Mouse (Mus musculus) neural tube, embryonic 14.5 days (tissue): Measurements from ENCODE around the gene Cnot6. TPM values are rescaled to one million over a fixed set of nuclear protein-coding genes. Genes with fewer than 3 reads are reported as not detected.

ENCODE experiments used
- ATAC-seq: fragments of 200-750 bp; cut with Nextera tagmentation; 2 replicates; pipeline ENCODE4 v1.8.0; 2017; ENCODE audit warnings: low read depth, mild to moderate bottlenecking, moderate TSS enrichment, moderate library complexity
- H3K27ac ChIP-seq: fragments of 300-500 bp; sonication (generic); 2 replicates; pipeline ENCODE4 v1.5.1; 2014; ENCODE audit warnings: low read depth, mild to moderate bottlenecking, control low read depth, low read length, moderate library complexity, mixed read lengths
- H3K27me3 ChIP-seq: fragments of 300-500 bp; sonication (generic); 2 replicates; pipeline ENCODE4 v1.6.1; 2014; ENCODE audit warnings: low read length; ENCODE audit not compliant: control insufficient read depth, insufficient read depth
- H3K36me3 ChIP-seq: fragments of 300-500 bp; sonication (generic); 2 replicates; pipeline ENCODE4 v1.6.1; 2014; ENCODE audit warnings: low read length, mixed read lengths; ENCODE audit not compliant: control insufficient read depth, insufficient read depth
- H3K4me1 ChIP-seq: fragments of 300-500 bp; sonication (generic); 2 replicates; pipeline ENCODE4 v1.6.1; 2014; ENCODE audit warnings: low read length; ENCODE audit not compliant: control insufficient read depth, insufficient read depth
- H3K4me2 ChIP-seq: fragments of 300-500 bp; sonication (generic); 2 replicates; pipeline ENCODE4 v1.6.1; 2014; ENCODE audit warnings: mild to moderate bottlenecking, low read depth, low read length, control low read depth
- H3K4me3 ChIP-seq: fragments of 300-500 bp; sonication (generic); 2 replicates; pipeline ENCODE4 v1.5.1; 2014; ENCODE audit warnings: low read depth, low read length, control low read depth, mixed read lengths
- H3K9ac ChIP-seq: fragments of 300-500 bp; sonication (generic); replicated peaks from 2 replicates; pipeline ENCODE4 v1.6.1; 2014; ENCODE audit warnings: low read depth, mild to moderate bottlenecking, control low read depth, low read length, mixed read lengths
- H3K9me3 ChIP-seq: fragments of 300-500 bp; sonication (generic); 2 replicates; pipeline ENCODE4 v1.6.1; 2016; ENCODE audit warnings: low read length; ENCODE audit not compliant: control insufficient read depth
- WGBS: fragments of 180-500 bp; shearing (Covaris S2); extraction: QIAGEN DNeasy Blood & Tissue Kit; methylation state at CpG from one replicate; pipeline ENCODE4 v1.1.7; 2014; 5-methylcytosine and 5-hydroxymethylcytosine counted together
- polyA plus RNA-seq: library from polyadenylated mRNA; unstranded; fragments of >200 nt; fragmentation: Nextera tagmentation; extraction: Ambion mirVana; gene quantifications from 2 replicates; pipeline ENCODE4 v1.2.1, GENCODE M21; 2014

The Cnot6 gene
- 38.6 and 45.7 TPM in 2 replicates for polyA plus RNA-seq

DNA sequence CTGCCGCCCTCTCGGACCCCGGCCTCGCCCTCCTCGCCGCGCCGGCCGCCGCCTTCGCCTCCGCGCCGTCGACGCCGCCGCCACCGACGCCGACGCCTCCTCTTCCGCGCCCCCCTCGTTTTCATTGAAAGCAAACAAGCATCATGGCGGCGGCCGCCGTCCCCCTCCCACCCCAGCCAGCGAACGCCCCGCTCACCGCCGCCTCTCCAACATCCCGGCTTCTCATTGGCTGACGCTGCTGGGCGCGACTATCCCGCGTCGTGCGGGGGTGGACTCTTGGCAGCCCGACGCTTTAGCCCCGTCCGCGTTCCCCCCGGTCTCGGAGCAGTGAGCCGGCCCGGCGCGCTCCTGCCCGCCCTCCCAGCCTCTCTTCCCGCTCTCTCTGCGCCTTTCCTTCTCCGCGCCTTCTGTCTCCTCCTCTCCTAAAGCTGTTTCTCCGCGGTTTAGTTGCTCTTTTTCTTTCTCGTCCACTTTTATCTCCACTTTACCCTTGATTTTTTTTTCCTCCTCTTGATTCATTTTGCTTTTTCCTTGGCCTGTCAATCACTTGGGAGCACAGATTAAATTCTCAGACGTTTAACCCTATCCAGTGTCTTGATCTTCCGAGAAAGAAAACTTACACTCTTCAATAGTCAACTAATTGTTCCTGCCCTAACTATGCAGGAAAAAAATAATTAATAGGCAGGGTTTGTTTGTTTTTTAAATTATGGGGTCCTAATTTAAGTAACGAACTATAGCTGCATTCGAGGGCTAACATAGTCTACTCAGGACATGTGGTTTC, at the start of gene Cnot6:
TSS of gene Cnot6 (minus strand) at position 169 of the 781 bp plus-strand sequence.
- H3K9ac ChIP-seq: peak within 1 kb of the TSS; percentile 97
- H3K27me3 ChIP-seq: peaks cover 4% of the 10 kb centered on the region; the same call in 1 of the 2 replicates
- peak within 1 kb of the TSS; percentile 95 for H3K27ac ChIP-seq
- H3K4me3 ChIP-seq: peak within 1 kb of the TSS; percentile 96
- ATAC-seq: peak; percentile 98
- H3K4me2 ChIP-seq: peak within 1 kb of the TSS; percentile 83
- H3K4me1 ChIP-seq: peaks cover 20% of the 10 kb centered on the region
- no peaks in the 10 kb centered on the region for H3K36me3 ChIP-seq
- H3K9me3 ChIP-seq: no peaks in the 10 kb centered on the region
- 1% methylated on average over 55 of the region's 65 CpGs for WGBS

DNA sequence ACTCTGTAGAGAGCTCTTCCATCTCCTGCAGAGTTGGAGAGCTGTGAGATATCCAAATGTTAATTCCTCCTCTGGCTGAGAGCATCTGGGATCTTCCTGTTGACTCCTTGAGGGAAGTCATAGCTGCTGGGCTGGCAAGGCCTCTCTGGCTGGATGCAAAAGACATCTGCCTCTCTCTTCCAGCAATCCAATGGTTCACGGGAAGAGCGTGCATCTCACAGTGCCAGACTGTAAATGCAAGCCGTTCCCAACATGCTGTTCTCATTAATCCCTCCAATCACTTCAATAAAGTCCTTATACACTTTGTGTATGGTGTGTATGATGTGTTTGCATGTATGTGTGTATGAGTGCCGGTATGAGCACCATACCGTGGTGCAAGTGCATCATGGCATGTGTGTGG, 48.6 kb upstream of the Cnot6 start:
- Histone ChIP-seq H3K4me3 (no peak overlapping the region), H3K36me3 (no peaks in the 10 kb centered on the region), H3K27ac (no peak overlapping the region), H3K9ac (no peak overlapping the region), H3K9me3 (no peaks in the 10 kb centered on the region), H3K4me2 (no peak overlapping the region), H3K4me1 (no peaks in the 10 kb centered on the region), H3K27me3 (no peaks in the 10 kb centered on the region)
- 82% methylated on average over 5 of the region's 5 CpGs for WGBS
- no peak for ATAC-seq

DNA sequence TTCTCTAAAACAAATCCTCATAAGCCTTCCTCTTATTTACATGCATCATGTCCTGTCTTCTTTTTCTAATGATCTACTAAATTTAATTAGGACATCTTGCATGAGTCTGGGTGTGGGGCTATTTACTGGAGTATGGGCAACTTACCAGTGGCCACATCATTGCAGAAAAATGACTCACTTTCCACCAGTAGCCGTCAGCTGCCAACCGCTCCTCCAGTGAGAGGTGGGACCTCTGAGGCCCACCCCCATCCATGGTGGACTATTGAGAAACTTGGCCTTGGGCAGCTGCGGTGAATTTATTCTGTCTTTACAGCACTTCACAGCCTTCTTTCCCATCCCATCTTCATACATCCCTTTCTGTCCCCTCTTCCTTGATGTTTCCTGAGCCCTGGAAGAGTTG, 45.6 kb upstream of the Cnot6 start:
- H3K9me3 ChIP-seq: no peaks in the 10 kb centered on the region
- H3K4me1 ChIP-seq: no peaks in the 10 kb centered on the region
- 90% methylated on average over 3 of the region's 3 CpGs for whole genome bisulfite sequencing
- no peak overlapping the region for H3K4me3 ChIP-seq
- H3K27ac ChIP-seq: no peak overlapping the region
- no peak overlapping the region for H3K4me2 ChIP-seq
- no peaks in the 10 kb centered on the region for H3K27me3 ChIP-seq
- no peak for ATAC-seq
- no peak overlapping the region for H3K9ac ChIP-seq
- H3K36me3 ChIP-seq: no peaks in the 10 kb centered on the region

DNA sequence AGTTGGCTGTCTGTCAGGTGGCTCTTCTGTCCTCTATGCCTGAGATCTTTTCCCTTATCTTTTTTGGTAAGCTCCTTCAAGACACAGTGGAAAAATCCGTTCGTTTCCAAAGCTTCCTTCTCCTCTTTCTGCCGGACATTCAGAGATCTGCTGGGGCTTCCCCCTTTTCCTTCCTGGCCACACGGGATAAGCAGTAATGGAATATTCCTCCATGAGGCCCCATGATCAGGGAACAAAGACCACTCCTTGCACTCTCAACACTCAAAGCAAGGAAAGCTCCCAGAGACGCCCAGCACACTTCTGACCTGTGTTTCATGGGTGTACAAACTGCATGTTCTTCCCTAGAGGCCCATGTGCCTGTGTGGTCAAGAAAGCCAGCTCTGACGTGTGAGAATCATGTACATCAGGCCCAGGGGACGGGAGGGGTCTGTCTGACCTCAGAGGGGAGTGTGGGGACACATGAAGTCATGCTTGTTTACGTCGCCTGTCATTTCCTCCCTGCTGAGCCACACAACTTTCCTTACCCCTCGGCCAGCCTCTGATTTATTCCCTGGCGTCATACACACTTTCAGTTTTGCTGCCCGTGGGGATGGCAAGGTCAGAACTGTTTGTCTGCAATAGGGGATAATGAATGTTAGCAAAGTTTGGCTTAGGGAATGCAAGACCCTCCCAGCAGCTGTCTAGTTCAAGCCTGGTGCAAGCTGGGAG, 42.6 kb upstream of the Cnot6 start:
- H3K27ac ChIP-seq: no peak overlapping the region
- no peak for ATAC-seq
- no peak overlapping the region for H3K4me2 ChIP-seq
- WGBS: 51% methylated on average over 12 of the region's 12 CpGs
- H3K9ac ChIP-seq: no peak overlapping the region
- H3K27me3 ChIP-seq: no peaks in the 10 kb centered on the region
- H3K4me1 ChIP-seq: no peaks in the 10 kb centered on the region
- no peaks in the 10 kb centered on the region for H3K36me3 ChIP-seq
- no peak overlapping the region for H3K4me3 ChIP-seq
- H3K9me3 ChIP-seq: no peaks in the 10 kb centered on the region

DNA sequence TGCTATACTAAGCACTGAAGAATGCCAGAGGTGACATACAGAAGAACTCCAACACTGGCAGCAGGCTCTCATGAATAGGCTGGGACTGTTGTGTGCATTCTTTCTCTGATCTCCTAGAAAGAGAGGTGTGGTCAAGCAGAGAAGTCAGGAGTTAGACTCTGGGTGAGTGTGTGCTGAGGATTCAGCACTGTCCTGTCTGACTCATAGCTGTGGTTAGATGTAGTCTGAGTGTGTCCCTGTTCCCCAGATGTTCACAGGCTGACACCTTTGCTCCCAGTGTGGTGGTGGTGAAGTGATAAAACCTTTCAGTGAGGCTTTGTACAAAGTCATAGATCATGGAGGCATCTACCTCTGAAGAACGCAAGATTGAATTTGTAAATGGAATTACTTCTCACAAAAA, 34.2 kb upstream of the Cnot6 start:
- Histone ChIP-seq H3K4me3 (no peak overlapping the region), H3K4me2 (no peak overlapping the region), H3K4me1 (no peaks in the 10 kb centered on the region), H3K9ac (no peak overlapping the region), H3K9me3 (peaks cover 4% of the 10 kb centered on the region; the same call in 1 of the 2 replicates), H3K36me3 (no peaks in the 10 kb centered on the region), H3K27ac (no peak overlapping the region), H3K27me3 (no peaks in the 10 kb centered on the region)
- 93% methylated on average over 1 of the region's 1 CpGs for WGBS
- ATAC-seq: no peak

DNA sequence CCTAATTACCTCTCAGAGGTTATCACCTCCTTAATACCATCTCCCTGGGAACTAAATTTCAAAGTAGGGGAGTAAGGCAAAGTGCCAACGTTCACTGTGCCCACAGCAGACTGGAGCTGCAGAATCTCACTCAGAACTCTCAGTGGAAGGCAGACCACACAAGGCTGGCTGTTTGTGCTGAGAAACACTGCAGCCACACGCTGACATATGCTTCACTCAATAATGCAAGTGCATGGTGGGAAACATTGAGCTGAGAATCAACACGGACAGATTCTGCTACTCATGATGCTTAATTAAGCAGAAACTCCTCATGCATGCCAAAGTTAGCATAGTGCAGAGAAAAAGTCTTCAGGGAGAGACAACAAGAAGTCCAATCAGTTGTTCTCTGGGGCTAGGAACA, 33.3 kb upstream of the Cnot6 start:
- WGBS: 78% methylated on average over 3 of the region's 3 CpGs
- Histone ChIP-seq H3K9ac (no peak overlapping the region), H3K9me3 (peaks cover 4% of the 10 kb centered on the region; the same call in 1 of the 2 replicates), H3K27ac (no peak overlapping the region), H3K4me2 (no peak overlapping the region), H3K4me1 (no peaks in the 10 kb centered on the region), H3K4me3 (no peak overlapping the region), H3K36me3 (no peaks in the 10 kb centered on the region), H3K27me3 (no peaks in the 10 kb centered on the region)
- no peak for ATAC-seq

DNA sequence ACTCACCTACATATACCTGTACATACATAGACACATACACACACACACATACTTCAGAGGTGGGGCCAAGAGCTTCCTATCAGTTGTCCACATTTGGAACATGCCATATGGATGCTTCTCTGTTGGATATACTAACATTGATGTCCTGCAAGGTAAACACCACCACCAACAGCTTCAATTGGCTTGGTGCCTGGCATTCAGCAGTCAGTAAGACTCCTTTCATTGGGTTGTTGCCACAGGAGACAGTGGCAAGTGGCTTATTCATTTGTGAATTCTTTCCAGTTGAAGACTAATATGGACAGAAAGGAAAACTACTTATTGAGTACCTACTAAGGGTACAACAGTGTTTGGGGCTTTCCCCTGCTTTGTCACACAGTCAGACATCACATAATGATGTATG, 32.5 kb upstream of the Cnot6 start:
- Histone ChIP-seq H3K36me3 (no peaks in the 10 kb centered on the region), H3K9me3 (peaks cover 4% of the 10 kb centered on the region; the same call in 1 of the 2 replicates), H3K4me2 (no peak overlapping the region), H3K27ac (no peak overlapping the region), H3K4me1 (no peaks in the 10 kb centered on the region), H3K27me3 (no peaks in the 10 kb centered on the region), H3K9ac (no peak overlapping the region), H3K4me3 (no peak overlapping the region)
- no peak for ATAC-seq

DNA sequence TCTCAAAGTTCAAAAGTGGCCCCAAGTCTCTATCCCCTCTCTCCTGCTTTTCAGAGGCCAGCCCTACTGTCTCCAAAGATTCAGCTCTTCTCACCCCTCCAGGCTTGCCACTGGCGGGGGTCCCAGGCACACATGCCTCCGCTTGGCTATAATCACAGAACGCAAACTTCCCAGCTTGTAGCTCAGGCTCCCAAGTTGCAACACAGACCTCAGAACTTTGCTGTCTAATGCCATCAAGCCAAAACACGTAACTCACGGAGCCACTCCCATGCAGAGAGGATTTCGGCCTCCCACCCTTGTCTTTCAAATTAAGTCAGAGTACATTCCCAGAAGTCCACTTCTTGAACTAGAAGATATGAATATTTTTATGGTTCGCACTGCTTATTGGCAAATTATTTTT, 31.1 kb upstream of the Cnot6 start:
- Histone ChIP-seq H3K9ac (no peak overlapping the region), H3K9me3 (no peaks in the 10 kb centered on the region), H3K4me1 (no peaks in the 10 kb centered on the region), H3K4me3 (no peak overlapping the region), H3K27ac (no peak overlapping the region), H3K27me3 (no peaks in the 10 kb centered on the region), H3K4me2 (no peak overlapping the region), H3K36me3 (no peaks in the 10 kb centered on the region)
- WGBS: 96% methylated on average over 7 of the region's 7 CpGs
- ATAC-seq: no peak

DNA sequence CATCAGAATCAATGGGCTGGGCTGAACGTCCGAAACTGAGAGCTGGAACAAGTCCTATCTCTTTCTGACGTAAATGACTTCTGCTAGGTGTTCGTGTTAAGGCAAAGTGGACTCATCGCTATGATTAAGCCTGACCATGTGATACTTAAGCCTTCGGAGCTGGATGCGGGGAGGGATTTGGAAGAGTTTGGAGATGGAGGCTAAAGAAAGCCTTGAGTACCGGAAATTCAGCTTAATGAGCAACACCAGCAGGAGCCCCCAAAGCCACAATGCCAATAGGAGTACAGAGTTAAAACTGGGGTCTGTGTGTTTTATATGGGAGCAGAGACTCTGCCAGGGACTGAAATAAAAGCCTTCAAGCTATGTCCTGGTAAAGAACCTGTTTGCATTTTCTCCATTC, 29.7 kb upstream of the Cnot6 start:
- 83% methylated on average over 8 of the region's 8 CpGs for WGBS
- no peaks in the 10 kb centered on the region for H3K4me1 ChIP-seq
- no peak for ATAC-seq
- H3K9ac ChIP-seq: no peak overlapping the region
- no peaks in the 10 kb centered on the region for H3K27me3 ChIP-seq
- H3K4me3 ChIP-seq: no peak overlapping the region
- no peak overlapping the region for H3K4me2 ChIP-seq
- H3K27ac ChIP-seq: no peak overlapping the region
- no peaks in the 10 kb centered on the region for H3K36me3 ChIP-seq
- H3K9me3 ChIP-seq: no peaks in the 10 kb centered on the region
